Mouse (Mus musculus) lung, adult 2 months (tissue): Measurements from ENCODE around the gene Gemin5. TPM values are rescaled to one million over a fixed set of nuclear protein-coding genes. Genes with fewer than 3 reads are reported as not detected.

Source experiments
- DNase-seq: peaks from one replicate; pipeline ENCODE4 v3.0.0; 2022
- H3K4me1 ChIP-seq: fragments of 200-500 bp; 2 replicates; pipeline ENCODE4 v1.6.1; 2011; ENCODE audit warnings: low read length; ENCODE audit not compliant: control insufficient read depth, insufficient read depth
- H3K4me3 ChIP-seq: fragments of 200-500 bp; replicated peaks from 2 replicates; pipeline ENCODE3; 2011; ENCODE audit warnings: low read depth, mild to moderate bottlenecking, control low read depth, low read length; ENCODE audit errors: extremely low read depth
- CTCF ChIP-seq: fragments of 200-500 bp; IDR thresholded peaks from 2 replicates; pipeline ENCODE4 v1.5.1; 2011; ENCODE audit warnings: mild to moderate bottlenecking, low read length, control low read depth; ENCODE audit not compliant: insufficient read depth
- POLR2A ChIP-seq: fragments of 200-500 bp; IDR thresholded peaks from 2 replicates; pipeline ENCODE4 v1.6.1; 2011; ENCODE audit warnings: low read depth, mild to moderate bottlenecking, control low read depth, low read length, borderline replicate concordance; ENCODE audit errors: extremely low read depth
- WGBS: fragments of 180-500 bp; shearing (Covaris S2); methylation state at CpG from one replicate; pipeline ENCODE4 v1.1.7; 2018; 5-methylcytosine and 5-hydroxymethylcytosine counted together
- polyA plus RNA-seq: library from polyadenylated mRNA; depleted of rRNA; stranded (reverse); fragments of >200 nt; gene quantifications from 2 replicates; pipeline ENCODE4 v1.2.3, GENCODE M21; 2012; rRNA removed

The Gemin5 gene
- polyA plus RNA-seq, 1 experiment: 5.7 TPM

DNA sequence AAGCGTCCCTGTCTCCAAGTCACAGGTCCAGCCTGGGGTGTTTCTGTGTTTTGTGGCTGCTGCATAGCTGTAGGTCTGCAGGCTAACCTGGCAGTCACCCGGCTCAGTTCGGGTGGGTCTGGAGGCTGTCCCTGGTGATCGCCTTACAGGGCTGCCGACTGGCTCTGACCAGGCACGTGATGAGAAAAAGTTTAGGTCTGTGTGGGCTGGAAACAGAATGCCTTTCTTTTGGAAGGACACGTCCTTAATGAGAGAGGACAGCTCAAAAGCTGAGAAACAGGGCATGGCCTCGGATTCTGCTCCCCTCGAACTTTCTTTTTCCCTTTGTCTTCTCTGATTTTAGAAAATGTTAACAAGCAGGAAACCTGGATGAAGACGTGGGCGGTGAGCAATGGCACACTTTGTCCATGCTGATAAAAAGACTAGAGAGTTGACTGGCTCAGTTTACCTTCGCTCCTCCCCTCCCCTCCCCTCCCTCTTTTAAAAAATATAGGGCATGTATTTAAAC, 75.3 kb downstream of the Gemin5 start, which contains the start of gene Gm12248:
Gm12248 (minus strand) TSS at position 114 of the 508 bp plus-strand sequence.
- WGBS: 18% methylated on average over 12 of the region's 12 CpGs
- DNase-seq: peak; percentile 34
- H3K4me1 ChIP-seq: peaks cover 6% of the 10 kb centered on the region; the same call in 1 of the 2 replicates
- H3K4me3 ChIP-seq: peak within 1 kb of the TSS; percentile 61
- TF ChIP-seq CTCF (no peak), POLR2A (peak; percentile 63; the same call in 1 of the 2 replicates)

DNA sequence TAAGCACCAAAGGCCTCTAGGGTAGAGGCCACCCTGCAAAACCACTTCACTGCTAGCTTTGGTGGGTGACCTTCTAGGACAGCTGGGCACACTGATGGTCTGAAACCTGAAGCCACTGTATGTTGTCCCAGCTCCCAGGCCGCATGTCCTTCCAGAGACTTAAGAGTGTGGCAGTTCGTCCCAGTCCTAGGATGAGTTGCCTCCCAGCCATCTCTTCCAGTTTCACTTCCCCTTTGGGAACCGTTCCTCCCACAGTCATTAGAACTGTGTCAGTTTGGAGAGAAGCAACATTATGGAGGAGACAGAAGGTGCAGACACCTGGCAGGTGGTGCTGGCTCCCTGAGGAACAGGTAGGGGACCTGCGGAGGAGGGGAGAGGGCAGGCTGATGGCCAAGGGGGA, 75.8 kb downstream of the Gemin5 start:
- H3K4me3 ChIP-seq: peak overlapping the region; percentile 61
- 28% methylated on average over 4 of the region's 4 CpGs for WGBS
- H3K4me1 ChIP-seq: peaks cover 4% of the 10 kb centered on the region; the same call in 1 of the 2 replicates
- TF ChIP-seq CTCF (no peak), POLR2A (no peak)
- DNase-seq: peak; percentile 12

GRCm38 (mm10) chr11:58081716-58082115, 86.6 kb downstream of the Gemin5 start:
- WGBS: 84% methylated on average over 6 of the region's 6 CpGs
- Histone ChIP-seq H3K4me1 (no peaks in the 10 kb centered on the region), H3K4me3 (no peak overlapping the region)
- no peak for DNase-seq
- TF ChIP-seq POLR2A (no peak), CTCF (no peak)

DNA sequence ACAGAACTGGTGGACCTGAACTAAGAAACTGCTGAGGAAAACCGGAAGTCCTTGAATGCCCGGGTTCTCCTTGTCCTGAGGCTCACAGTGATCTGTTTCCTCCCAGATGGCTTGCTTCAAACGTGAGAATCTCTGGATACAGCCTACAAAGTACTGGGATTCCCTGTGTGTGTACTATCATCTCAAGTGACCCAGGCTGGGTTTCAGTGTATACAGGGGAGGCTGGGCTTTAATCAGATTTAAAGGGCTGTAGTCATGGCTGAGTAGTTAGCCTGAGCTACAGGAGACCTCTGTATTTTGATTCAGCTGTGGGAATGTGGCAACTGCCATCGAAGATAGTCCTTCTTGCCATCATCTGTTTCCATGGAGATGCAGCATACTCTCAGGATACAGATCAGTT, 91.1 kb downstream of the Gemin5 start:
- DNase-seq: no peak
- Histone ChIP-seq H3K4me3 (no peak overlapping the region), H3K4me1 (no peaks in the 10 kb centered on the region)
- WGBS: 56% methylated on average over 4 of the region's 4 CpGs
- TF ChIP-seq CTCF: no peak
- no peak for TF ChIP-seq POLR2A

- H3K4me3 ChIP-seq: no peak overlapping the region
- WGBS: 67% methylated on average over 3 of the region's 3 CpGs
- TF ChIP-seq CTCF: no peak
- TF ChIP-seq POLR2A: no peak
Observed at GRCm38 (mm10) chr11:58072978-58073377, 95.4 kb downstream of the Gemin5 start.

More at GRCm38 (mm10) chr11:58072978-58073377, 95.4 kb downstream of the Gemin5 start:
- H3K4me1 ChIP-seq: no peaks in the 10 kb centered on the region
- no peak for DNase-seq

Other genes starting within 250 kb of the Gemin5 start
- gene Larp1, start 159.5 kb downstream of the Gemin5 start, polyA plus RNA-seq: 26.9 and 34.6 TPM in 2 replicates
- 0.42 and 1.6 TPM in 2 replicates for gene Gm12248, start 75.4 kb downstream of the Gemin5 start, polyA plus RNA-seq
- gene Cnot8, start 64.4 kb downstream of the Gemin5 start, polyA plus RNA-seq: 41.5 and 64.0 TPM in 2 replicates
- 18.4 and 22.6 TPM in 2 replicates for gene Mrpl22, start 3.1 kb upstream of the Gemin5 start, polyA plus RNA-seq
- gene Igtp, start 31.0 kb upstream of the Gemin5 start, polyA plus RNA-seq: 11.6 and 14.7 TPM in 2 replicates
- 13.9 and 16.4 TPM in 2 replicates for gene Irgm2, start 31.1 kb upstream of the Gemin5 start, polyA plus RNA-seq
- 0.12 TPM in 1 of 2 replicates, not detected in the other for gene 4930438A08Rik, start 106.3 kb upstream of the Gemin5 start, polyA plus RNA-seq
- gene Zfp692, start 138.5 kb upstream of the Gemin5 start, polyA plus RNA-seq: 17.0 and 24.1 TPM in 2 replicates
- gene Zfp672, start 161.8 kb upstream of the Gemin5 start, polyA plus RNA-seq: 30.2 and 30.6 TPM in 2 replicates
- 29.4 and 36.5 TPM in 2 replicates for gene Sh3bp5l, start 162.2 kb upstream of the Gemin5 start, polyA plus RNA-seq
- gene Lypd8, start 210.5 kb upstream of the Gemin5 start, polyA plus RNA-seq: 0.71 and 47.1 TPM in 2 replicates